Mouse (Mus musculus) 416B (cell line): ENCODE measurements around the gene Zfp454.
A peak's percentile ranks its signal among the peaks of the same experiment; 100 is the strongest.

Experiments
- DNase-seq: peaks from one replicate; pipeline ENCODE4 v3.0.0; 2011; ENCODE audit warnings: low read depth

Zfp454 gene

DNA sequence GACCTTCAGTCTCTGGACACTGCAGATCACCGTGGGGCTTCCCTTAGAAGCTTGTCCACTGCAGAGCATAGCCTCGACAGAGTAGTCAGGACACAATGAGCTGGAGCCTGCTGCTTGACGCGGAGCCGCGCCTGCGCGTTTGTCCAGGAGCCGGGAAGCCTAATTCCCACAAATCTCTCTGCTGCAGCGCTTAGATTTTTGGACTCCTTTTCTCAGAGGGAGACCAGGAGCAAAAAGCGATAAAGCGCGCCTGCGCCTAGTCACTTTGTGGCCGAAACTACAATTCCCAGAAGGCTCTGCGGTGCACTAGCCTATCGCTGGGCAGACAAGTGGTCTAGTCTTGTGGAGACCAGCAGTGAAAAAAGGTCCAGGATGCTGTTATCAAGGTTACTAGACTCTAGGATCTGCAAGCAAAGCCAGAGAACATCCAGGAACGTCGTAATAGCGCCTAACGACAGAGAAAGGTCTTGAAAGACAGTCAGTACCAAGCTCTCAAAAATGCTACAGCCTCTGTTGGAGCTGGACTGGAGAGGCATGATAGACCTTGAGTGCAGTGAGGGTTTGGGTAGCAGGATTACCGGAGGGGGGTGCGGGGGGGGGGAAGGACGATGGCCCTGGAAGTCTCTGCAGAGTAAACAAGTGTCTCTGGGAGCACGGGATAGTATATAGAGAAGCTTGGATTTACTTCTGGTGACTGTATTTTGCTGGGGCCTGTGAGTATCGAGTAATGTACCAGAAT is at the start of gene Zfp454:
Gene Zfp454 (minus strand): TSS at position 262 of the 739 bp plus-strand sequence.
- no peak for DNase-seq

DNA sequence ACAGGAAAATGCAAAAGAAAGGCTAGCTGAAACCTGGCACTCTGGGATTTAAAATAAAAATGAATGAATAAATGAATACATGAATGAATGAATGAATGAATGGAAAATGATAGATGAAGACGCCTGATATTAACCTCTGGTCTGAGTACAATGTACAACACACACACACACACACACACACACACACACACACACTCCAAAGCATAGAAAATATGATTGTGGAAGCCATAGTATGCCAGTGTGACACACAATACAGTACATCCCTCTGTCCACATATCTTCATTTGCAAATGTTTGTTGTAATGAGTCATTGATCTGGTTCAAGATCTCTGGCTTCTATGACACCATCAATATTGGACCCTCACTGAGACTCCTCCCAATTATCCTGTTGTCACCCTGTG is 44.6 kb upstream of the Zfp454 start:
- no peak for DNase-seq

DNA sequence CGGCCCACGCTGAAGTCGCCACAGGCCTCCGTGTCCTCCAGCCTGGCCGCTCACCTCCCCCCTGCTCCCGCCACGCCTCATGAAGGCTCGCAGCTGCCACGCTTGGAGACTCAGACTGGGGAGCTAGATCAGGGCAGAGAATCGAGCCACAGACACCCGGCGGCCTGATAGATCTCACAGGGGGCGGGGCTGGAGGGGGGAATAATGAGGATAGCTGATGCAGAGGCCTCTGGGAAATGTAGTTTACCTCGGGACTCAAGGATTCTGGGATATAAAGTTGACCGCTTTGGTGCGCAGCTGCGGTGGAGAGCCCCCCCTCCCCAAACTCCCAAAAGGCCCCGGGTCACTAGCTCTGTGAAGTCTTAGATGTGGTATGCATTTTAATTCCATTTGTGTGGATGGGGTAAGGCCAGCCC is 44.0 kb upstream of the Zfp454 start, which contains the start of gene Zfp354b:
Gene Zfp354b (minus strand): TSS at position 183 of the 416 bp plus-strand sequence.
- no peak for DNase-seq

DNA sequence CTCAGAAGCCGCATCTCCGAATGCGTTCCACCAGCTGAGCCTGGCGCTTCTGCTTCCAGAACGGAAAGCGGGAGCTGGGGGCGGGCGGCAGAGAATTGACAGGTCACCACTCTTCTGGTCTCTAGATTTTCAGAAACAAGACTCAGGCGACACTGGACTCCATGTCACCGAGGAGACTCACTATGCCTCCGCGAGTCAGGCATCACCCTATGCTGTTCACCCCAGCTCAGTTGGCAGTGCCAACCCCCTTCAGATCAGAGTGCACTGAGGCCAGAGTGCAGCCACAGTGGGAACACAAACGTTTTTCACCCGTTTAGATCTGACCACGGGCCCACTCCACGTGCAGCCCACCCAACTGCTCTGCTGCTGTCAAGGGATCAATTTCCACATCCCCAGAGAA is 43.6 kb upstream of the Zfp454 start:
- no peak for DNase-seq

DNA sequence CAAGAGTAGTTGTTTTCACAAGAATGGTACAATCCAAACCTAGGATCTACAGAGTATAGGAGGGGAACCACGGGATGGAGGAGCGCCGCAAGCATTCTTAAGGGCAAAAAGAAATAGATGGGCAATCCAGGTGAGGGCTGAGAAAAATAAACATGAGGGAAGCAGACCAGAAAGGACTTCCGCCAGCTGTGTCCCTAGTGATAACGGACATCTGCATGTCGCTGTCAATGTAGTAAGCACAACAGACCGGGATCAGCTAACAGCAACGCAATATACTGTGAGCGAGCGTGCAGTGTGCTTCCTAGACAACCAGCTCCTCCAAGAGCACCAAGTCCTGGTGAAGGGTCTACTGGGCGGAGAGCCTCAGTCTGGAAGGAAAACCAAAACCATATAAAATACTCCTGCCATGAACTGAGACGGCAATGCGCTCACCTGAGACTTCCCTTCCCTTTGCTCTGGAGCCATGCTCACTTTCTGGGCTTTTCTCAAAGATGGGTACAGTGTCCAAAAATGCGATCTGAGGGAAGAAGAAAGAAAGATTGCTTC is 43.1 kb upstream of the Zfp454 start:
- DNase-seq, result no peak

DNA sequence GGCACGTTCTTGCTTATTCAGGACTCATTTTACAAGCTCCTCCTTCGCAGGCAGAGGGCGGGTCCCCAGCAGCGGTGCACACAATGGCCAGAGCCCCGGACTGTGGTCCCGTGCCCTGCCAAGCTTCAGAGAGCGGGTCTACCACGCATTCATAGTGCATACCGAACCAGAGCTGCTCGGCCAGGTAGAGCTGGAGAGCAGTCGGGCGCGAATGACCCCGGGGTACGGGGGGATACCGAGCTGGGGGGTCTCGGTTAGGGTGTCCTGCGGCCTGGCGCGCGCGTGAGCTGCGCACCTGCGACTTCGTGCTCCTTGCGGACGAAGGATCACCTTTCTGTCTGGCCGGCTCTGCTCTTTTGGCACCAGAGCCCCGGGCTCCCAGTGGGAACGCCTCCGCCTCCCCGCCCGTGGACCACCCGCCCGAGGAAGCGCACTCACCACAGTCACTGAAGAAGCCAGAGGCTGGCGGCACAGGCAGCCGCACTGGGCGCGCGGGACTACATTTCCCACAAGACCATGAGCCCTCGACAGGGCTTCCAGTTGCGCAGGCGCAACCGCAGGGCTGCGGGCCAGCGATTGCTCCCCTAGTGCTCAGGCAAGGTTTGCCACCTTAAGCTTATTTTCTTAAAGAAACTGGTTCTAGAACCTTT is 28.3 kb upstream of the Zfp454 start, which contains the start of gene Zfp2:
Gene Zfp2 (minus strand): TSS at position 495 of the 650 bp plus-strand sequence.
- DNase-seq, result no peak

DNA sequence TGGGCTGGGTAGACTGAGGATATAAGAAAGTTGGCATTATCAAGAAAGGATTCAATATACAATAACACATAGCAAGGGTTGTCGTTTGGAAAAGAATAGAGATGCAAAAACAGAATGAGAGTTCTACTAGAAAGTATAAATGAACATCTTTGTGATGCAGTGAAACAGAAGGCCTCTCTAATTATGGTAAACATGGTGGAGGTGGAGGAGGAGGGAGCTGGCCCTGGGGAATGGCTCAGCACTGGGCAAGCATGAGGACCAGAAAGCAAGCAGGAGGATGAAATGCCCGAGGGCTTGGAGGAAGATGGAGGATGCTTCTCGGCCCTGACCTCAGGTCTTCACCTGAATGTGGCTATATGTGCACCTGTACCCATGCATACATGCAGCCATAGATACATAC is 27.0 kb upstream of the Zfp454 start:
- DNase-seq, result no peak

DNA sequence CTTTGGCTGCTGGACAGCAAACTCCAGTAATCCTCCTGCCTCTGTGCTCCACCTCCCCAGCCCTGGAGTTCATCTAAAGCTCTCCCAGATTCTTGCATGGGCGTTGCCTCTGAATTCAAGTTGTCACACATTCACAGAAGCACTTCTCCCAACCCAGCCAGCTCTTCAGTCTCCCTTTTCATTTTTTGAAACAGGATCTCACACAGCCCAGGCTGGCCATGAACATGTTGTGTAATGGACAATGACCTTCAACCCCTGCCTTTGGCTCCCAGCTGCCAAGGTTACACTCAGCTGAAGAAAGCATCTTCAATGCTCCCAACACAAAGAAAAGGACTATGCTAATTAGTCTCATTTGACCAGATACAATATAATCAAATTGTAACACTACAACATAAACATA is 25.9 kb upstream of the Zfp454 start:
- DNase-seq, result no peak

DNA sequence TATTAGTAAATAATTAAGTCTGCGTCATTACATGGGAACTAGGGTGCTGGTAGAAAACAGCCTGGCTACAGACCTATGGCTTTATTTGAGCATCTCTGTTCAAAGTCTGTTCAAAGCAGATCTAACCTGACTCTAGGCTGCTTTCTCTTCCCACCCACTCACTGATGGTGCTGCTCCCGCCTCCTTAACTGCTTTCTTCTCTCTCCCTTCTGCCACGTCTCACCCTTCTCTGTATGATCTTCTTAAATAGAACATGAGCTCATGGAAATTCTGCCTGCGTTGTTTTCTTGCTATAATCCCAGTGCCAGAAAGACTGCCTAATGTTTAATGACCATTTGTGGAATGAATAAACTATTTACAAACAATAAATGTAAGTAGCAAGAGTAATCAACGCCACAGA is 20.7 kb upstream of the Zfp454 start:
- no peak for DNase-seq

DNA sequence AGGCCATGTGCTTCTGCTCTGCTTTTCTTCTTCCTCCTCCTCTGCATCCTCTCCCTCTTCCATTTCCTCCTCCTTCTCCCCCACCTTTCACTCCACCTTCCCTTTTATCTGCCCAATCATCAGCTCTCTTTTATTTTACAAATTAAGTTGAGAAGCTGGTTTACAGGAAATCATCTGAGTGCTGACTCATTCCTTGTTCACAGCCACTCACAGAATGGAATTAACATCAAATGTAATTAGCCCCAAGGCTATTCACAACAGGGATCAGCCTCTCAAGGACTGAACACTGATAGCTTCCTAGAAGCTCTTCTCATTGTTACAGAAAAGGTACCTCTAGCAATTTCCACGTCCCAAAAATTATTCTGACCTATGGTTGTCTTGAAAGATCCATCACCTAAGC is 9.9 kb upstream of the Zfp454 start:
- no peak for DNase-seq

DNA sequence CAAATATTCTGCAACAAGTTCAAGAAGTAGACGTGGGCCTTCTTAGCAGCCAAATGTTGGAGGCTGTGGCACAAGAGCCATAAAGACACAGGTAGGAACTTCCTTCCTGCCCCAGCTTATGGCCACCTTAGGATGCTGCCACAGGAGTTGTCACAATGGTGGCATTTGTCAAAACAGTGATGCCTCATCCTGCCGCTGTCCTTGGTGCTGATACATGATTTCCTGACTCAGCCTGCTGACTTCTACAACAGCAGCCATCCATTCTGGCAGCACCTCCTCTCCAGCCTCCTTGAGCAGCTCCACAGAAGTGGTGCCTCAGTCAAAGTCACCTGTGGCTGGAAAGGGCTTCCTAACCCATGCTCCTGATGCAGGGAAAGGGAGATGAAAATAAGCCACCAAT is 5.0 kb upstream of the Zfp454 start:
- DNase-seq, result peak; percentile 16

DNA sequence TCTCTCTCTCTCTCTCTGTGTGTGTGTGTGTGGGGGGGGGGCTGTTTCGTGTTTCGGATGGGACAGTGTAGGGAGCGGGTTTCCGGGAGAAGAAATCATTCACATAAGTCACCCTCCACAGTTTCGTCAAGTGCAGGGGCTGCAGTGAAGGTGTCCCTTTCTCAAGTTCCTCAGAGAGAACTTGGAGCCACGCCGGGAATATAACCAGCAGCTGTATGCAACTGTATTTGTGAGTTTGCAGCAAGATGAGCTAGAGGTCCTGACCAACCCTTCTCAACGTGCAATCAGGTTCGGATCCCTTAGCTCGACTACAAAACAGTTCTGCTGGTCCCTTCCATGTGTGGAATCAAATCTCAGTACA is 538 bp downstream of the Zfp454 start:
- DNase-seq, result no peak

DNA sequence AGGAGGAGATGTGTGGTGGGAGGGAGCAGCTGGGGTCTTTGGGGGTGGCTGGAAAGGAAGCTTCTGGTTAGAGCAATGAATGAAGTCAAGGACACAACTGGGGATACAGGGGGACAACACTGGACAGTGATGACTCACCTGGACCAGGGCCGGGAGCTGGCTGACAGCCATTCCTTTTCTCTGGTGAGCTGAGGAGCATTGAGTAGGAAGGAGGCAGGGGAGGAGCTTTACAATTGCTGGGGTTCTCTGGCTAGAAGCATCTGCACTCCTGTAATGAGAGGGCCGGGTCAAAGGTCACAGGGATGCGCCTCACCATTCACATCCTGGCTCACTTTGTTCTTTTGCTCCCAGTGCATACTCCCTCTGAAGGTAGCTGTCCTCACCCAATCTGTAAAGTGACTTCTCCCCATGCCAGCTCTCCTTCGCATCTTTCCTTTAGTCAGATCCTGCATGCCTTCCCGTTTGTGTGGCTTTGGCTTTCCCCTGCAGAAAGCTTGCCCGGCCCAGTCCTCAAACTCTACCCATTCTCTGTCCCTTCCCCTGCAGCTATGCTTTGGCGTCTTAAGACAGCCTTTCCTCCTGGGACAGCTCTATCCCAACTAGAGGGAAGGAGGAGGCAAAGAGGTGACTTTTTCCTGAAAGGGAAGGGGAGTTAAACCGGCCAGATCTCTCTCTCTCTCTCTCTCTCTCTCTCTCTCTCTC is 1.1 kb downstream of the Zfp454 start:
- no peak for DNase-seq

DNA sequence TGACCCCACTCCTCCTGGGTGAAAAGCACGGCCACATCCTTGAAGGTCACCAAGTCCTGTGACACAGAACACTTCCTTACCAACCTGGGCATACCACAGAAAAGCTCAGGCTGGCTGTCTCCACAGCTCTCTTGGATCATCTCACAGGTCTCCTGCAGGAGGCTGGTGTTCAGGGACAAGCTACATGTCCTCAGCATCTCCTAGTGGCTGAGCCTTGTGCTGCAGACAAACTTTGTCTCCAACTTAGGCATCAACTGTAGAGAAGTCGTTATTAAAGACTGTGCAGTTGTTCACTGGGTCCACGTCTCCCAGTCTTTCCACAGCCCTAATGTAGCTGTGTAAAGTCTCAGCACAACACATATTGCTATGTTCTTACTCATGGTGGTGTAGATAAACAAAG is 3.7 kb downstream of the Zfp454 start:
- no peak for DNase-seq

DNA sequence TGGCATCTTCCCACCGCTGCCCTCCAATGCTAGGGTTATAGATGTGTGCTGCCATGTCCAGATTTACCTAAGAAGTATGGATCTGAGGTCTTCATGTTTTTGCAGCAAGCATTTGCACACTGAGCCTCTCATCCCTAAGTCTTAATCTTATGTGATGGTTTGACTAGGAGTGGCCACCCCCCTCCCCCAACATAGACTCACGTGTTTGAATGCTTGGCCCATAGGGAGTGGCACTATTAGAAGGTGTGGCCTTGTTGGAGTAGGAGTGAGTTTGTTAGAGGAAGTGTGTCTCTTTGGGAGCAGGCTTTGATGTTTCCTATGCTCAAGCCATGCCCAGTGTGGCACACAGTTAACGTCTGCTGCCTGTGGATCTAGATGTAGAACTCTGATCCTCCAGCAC is 8.8 kb downstream of the Zfp454 start:
- no peak for DNase-seq

DNA sequence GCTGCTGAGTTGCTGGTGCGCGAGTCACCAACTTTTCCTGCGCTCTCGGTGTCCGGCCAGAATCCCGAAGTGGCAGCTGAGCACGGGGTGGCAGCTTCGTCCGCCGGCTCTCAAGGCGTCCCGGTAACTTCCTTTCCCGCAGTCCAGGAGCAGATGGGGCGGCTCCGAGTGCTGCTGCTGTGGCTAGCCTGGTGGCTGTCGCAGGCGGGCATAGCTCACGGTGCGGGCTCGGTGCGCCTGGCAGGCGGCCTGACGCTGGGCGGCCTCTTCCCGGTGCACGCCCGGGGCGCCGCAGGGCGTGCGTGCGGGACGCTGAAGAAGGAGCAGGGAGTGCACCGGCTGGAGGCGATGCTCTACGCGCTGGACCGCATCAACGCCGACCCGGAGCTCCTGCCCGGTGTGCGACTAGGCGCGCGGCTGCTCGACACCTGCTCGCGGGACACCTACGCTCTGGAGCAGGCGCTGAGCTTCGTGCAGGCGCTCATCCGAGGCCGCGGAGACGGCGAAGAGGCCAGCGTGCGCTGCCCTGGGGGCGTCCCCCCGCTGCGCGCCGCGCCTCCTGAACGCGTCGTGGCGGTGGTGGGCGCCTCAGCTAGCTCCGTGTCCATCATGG is 36.4 kb downstream of the Zfp454 start:
- no peak for DNase-seq

DNA sequence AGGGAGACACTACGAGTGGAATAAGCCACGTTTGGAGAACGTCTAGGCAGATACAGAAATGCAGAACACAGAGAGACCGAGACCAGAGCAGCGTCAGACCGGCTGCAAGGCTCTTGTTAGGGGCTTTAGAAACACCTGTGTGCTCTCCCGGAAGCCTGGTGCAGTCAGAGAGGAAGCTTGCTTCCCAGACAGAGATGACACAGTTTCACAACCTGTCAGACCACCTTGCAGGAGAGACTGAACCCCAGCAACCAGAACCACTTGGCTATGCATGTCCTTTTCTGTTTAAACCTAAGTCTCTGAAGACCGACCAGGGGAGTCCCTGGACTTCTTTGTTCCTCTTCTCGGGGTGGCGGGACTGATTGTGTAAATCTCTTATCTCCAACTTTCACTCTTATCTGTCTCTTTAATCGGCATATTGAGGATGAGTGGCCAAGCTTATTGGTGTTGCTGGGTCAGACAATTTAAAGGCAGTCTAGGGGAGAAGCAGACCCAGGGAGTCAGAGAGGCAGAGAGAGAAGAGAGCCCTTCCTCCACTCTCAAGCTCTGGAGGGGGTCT is 37.2 kb downstream of the Zfp454 start, which contains the start of gene Grm6:
Gene Grm6 (plus strand): TSS at position 509 of the 559 bp plus-strand sequence.
- DNase-seq, result peak; percentile 2

DNA sequence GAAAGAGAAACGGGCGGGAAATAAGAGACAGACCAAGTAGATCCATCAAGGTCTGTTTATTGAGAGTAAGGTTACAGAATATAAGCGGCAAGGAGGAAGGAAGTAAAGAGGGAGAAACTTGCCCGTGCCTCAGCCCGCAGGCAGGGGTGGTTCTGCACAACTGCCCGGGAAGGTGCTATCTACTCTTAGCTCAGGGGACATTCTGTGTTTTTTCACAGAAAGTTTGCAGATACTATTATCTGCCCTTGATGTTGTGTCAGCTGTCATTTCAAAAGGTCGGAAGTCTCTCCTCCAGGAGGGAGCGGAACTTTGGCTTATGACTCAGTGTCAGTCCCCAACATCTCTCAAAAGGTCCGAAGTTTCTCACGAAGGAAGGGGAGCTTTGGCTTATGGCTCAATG is 38.1 kb downstream of the Zfp454 start:
- no peak for DNase-seq

DNA sequence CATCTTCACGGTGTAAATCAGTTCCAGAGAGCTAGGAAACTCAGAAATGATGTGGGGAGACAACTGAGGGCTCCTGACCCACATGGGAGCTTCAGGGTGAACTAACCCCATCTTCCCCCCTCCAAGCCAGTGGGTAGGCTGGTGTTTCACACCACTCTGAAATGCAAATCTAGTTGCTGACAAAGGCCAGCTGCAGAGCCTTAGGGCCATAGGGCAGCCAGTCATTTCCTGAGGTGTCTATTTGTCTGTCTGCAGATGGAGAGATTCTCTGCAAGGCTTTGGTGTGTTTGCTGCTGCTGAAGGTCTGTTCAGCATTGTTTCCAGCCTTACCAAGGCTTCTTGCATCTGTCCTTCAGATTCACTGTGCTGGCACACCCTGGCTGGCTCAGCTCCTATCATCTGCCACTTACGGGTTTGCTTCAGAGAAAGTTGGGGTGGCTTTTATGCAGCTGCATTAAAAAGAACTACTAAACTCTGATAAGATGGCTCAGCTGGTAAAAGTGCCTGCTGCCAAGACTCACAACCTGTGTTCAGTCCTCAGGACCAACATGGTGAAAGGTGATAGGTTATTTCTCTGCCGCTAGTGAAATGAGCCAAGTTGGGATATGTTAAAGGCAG is 38.8 kb downstream of the Zfp454 start:
- DNase-seq, result no peak

DNA sequence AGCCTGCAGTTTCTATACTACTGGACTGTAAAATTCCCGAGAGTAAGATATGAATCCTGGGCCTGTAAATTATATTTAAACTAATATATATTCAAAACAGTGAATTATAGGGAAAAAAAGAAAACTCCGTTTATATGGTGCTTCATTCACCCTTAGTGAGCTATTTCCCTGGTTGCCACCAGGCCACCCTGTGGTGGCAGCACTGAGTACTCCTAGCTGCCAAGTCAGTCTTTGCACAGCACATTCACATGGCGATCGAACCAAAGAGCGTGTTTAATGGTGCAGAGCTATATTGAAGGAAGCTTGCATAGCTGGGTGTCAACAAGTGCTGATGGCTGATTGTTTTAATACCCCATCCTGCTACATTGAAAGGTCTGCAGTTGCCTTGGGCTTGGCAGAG is 40.4 kb downstream of the Zfp454 start:
- no peak for DNase-seq

DNA sequence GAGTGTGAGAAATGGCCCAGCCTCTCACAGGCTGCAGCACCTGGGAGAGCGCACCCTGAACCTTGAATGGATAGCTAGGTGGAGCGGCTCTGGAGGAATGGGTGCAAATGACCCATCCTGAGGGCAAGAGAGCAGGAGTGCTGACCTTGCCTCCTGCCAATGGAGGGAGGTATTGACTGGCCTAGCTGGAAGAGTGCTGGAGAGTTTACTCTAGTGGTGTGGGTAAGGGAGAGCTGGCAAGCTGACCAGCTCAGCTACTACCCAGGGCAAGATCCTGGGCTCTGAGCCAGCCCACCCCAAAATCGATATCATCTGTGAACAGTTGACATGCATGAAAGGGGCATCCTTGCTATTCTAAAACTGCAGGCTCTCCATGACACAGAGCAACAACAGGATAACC is 41.5 kb downstream of the Zfp454 start:
- no peak for DNase-seq
